Mouse (Mus musculus) cerebellum, postnatal 10 days (tissue): ENCODE results near the gene Myh3.

Source experiments
- DNase-seq, 2 experiments: peaks; one replicate each; pipeline ENCODE4 v3.0.0; 2021; ENCODE audit warnings: mixed read lengths in 2 of 2

Myh3 gene

GRCm38 (mm10) chr11:67145482-67146408 lies 67.6 kb downstream of the Myh3 start:
- DNase-seq: no peak

DNA sequence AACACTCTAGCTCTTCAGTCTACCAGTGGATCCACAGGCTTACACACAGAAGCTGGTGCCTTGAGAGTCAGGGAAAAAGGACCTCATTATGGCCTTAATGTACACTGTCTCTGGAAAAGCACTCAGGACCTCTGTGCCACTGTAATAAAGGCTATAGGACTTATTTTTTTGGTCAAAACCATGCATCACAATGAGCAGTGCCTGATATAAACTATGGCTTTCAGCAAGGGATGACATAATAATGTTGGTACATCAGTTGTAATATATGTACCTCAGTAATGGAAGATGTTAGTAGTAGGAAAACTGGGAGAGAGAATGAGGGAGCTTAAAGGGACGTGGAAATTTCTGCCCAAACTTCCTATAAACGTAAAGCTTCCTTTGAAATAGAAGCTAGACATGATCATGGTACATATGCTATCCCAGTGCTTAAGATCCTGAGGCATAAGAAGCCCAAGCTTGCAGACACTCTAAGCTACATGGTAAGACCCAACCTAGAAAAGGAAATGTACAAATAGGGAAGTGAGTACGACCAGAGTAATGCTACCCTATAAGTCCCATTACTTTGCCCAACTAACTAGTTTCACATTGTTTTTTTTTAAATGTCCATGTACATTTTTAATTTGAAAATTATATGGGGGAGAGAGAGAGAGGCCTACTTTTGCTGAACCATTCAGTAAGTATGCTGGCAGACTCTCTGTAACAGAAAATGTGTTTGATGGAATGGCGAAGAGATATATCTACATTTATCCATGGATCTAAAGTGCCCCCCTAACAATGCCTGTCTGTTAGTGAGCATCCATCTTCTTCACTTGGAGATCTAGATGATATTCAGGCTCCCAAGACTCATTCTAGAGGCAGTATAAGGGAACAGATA lies 68.5 kb downstream of the Myh3 start:
- DNase-seq: no peak

DNA sequence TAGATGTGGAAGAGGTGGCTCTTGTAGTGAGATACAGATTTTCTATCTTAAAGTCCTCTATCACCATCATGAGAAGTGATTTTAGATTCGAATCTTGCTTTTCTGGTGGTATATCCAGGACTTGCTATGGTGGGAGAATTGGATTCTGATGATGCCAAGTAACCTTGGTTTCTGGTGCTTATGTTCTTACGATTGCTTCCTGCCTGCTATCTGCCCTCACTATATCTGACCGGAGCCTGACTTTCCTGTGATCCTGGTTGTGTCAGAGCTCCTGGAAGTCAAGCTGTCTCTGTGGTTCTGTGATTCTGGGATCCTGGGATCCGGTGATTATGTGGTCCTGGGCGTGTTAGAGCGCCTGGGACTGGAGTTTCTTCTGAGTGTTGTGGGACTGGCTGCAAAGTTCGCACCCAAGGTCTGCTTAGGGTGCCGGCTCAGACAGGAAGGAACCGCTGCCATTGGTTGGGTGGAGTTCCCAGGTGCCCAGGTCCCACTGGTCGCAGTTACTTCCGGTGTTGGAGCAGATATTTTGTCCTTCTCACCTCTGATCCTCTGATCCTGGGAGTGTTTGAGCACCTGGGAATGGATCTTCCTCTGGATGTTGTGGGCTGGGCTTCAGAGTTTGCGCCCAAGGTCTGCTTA lies 69.3 kb downstream of the Myh3 start:
- no peak for DNase-seq

- DNase-seq: no peak
Observed at GRCm38 (mm10) chr11:67148286-67149012, 70.3 kb downstream of the Myh3 start.

GRCm38 (mm10) chr11:67150237-67150636 lies 72.1 kb downstream of the Myh3 start:
- DNase-seq: no peak

- no peak for DNase-seq
Observed at GRCm38 (mm10) chr11:67151159-67151558, 73.1 kb downstream of the Myh3 start.
